Mouse (Mus musculus) forebrain, embryonic 10.5 days (tissue): ENCODE data around the gene Baz1b. TPM values are rescaled to one million over a fixed set of nuclear protein-coding genes. Genes with fewer than 3 reads are reported as not detected.
A peak's percentile ranks its signal among the peaks of the same experiment; 100 is the strongest.

ENCODE experiments used
- DNase-seq: peaks from one replicate; pipeline ENCODE4 v3.0.0-alpha.2; 2017; ENCODE audit warnings: low spot score; ENCODE audit errors: extremely low spot score
- H3K27ac ChIP-seq: fragments of 300-500 bp; sonication (generic); 2 replicates; pipeline ENCODE4 v1.5.1; 2016; ENCODE audit warnings: mild to moderate bottlenecking
- H3K27me3 ChIP-seq: fragments of 300-500 bp; sonication (generic); 2 replicates; pipeline ENCODE4 v1.6.1; 2016; ENCODE audit warnings: mild to moderate bottlenecking; ENCODE audit not compliant: poor library complexity, severe bottlenecking
- H3K36me3 ChIP-seq: fragments of 300-500 bp; sonication (generic); replicated peaks from 2 replicates; pipeline ENCODE4 v1.6.1; 2016; ENCODE audit warnings: mild to moderate bottlenecking, moderate library complexity
- H3K4me1 ChIP-seq: fragments of 300-500 bp; sonication (generic); 2 replicates; pipeline ENCODE4 v1.6.1; 2016
- H3K4me3 ChIP-seq: fragments of 300-500 bp; sonication (generic); 2 replicates; pipeline ENCODE4 v1.5.1; 2016; ENCODE audit warnings: mild to moderate bottlenecking, moderate library complexity
- H3K9me3 ChIP-seq: fragments of 300-500 bp; sonication (generic); 2 replicates; pipeline ENCODE4 v1.6.1; 2016; ENCODE audit warnings: mild to moderate bottlenecking, moderate library complexity
- WGBS: fragments of 180-500 bp; shearing (Covaris S2); methylation state at CpG from one replicate; pipeline ENCODE4 v1.1.7; 2016; 5-methylcytosine and 5-hydroxymethylcytosine counted together
- polyA plus RNA-seq: library from polyadenylated mRNA; unstranded; fragments of >200 nt; fragmentation: Nextera tagmentation; extraction: Ambion mirVana; gene quantifications from 2 replicates; pipeline ENCODE4 v1.2.1, GENCODE M21; 2016

Gene Baz1b
- polyA plus RNA-seq, 1 experiment from 2014 or later, result 59.1 TPM

DNA sequence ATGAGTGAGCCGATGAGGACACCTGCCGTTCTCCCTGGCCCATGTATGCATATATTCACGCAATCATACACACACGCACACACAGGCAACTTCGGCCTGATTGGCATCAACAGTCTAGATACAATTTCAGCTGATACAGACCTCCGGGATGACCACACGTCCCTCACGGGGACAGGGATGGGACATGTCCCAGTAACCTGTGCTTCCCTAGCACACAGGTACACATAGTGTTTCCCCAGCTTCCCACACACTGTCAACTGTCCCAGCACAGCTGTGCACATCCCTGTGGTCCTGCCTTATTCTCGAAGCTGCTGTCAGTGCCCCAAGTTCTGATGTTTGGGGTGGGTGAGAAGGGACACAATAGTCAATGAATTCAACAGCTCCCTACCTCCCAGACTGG lies 60.3 kb downstream of the Baz1b start:
- peaks cover 64% of the 10 kb centered on the region for H3K4me1 ChIP-seq
- WGBS, result 85% methylated on average over 9 of the region's 9 CpGs
- H3K27ac ChIP-seq, result no peak overlapping the region
- H3K27me3 ChIP-seq, result peaks cover 27% of the 10 kb centered on the region
- DNase-seq, result no peak
- peak overlapping the region; percentile 79; the same call in 1 of the 2 replicates for H3K4me3 ChIP-seq
- no peaks in the 10 kb centered on the region for H3K9me3 ChIP-seq
- peaks cover 60% of the 10 kb centered on the region for H3K36me3 ChIP-seq

DNA sequence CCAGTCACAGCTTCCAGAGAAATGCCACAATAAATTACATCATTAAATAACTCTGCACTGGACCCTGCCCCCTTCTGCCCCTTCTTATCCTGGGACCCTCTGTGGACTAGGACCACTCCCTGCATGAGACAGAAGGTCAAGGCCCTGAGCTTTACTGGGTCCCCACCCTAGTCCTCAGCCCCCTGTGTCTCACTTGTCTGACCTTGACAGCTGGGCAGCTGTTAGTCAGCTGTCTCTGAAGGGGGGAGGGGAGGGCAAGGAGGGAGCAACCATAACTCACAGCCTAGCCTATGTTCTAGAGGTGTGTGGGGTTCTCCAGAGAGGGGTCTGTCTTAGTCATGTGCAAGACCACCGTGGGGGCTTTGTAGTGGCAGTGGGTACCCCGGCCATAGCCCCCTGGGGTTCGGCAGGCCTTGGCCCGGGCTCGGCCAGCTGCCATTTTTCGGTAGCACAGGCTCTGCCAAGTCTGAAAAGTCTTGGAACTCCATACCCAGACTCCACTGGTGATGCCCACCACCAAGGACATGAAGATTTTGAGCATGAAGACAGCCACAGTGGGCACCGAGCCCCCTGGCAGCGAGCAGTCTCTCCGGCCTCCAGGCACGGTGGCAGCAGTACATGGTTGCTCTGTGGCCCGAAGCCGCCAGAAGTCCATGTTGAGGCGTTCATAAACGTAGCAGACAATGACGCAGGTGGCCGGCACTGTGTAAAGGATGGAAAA lies 62.1 kb downstream of the Baz1b start:
- Histone ChIP-seq H3K4me3 (peak overlapping the region; percentile 79), H3K27me3 (peaks cover 27% of the 10 kb centered on the region), H3K9me3 (no peaks in the 10 kb centered on the region), H3K4me1 (peaks cover 81% of the 10 kb centered on the region), H3K27ac (peak overlapping the region; percentile 54; the same call in 1 of the 2 replicates), H3K36me3 (peaks cover 43% of the 10 kb centered on the region)
- DNase-seq, result no peak
- 87% methylated on average over 16 of the region's 16 CpGs for WGBS

DNA sequence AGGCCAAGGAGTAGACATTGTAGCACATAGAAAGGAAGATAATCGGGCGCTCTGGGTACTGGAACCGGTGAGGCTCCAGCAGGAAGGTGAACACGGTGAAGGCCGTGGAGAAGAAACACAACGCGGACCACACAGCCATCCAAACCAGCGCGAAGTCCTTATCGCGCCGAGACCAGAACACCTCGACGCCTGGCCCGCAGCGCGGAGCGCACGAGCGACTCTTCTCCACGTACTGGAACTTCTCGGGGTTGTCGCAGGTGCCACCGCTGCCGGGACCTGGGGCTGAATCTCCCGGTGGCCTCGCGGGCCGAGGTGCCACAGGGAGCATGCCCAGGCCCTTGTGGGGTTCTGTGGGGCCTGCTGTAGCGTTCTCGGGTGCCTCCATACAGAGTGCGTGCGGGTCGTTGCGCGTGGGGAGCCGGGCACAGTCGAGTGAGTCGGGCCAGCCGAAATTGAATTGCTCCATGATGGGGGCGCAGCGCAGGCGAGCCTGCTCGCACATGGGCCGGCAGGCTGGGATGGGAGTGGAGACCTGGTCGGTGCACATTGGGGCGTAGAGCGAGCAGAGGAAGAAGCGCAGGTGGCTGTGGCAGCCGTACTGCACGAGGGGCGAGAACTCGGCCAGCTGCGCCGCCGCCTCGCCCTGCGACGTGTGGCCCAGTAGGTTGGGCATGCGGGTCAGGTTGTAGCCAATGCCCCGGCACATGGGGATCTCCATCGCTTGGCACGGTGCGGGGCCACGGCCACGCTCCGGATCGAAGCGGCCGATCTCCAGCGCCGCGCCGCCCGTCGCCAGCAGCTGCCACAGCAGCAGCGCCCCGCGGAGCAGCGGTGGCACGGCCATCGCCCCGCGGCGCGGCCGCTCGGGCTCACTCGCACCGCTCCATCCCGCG lies 63.4 kb downstream of the Baz1b start:
- Histone ChIP-seq H3K27me3 (peaks cover 27% of the 10 kb centered on the region), H3K4me3 (peak overlapping the region; percentile 79), H3K9me3 (no peaks in the 10 kb centered on the region), H3K4me1 (peaks cover 95% of the 10 kb centered on the region), H3K36me3 (peaks cover 30% of the 10 kb centered on the region), H3K27ac (peak overlapping the region; percentile 94)
- 1% methylated on average over 92 of the region's 92 CpGs for WGBS
- DNase-seq, result peak; percentile 42

DNA sequence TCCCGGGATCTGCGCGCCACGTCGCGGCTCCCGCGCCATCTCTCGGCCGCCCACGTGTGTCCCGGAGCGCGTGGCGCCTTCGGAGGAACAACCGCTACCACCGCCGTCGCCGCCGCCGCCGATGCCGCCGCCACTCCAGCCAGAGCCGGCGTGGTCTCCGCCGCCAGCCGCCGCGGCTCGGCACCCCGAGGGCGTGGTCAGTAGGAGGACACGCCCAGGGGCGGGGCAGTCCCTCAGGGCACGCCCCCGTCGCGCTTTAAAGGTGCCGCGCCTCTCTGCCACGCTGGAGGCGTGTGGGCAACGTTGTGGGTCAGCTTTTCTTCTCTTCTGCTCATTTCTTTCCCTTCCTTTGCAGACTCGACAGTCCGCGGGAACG lies 64.0 kb downstream of the Baz1b start, which contains the start of gene Fzd9:
Gene Fzd9, minus strand, starts transcription at position 152 of the 376 bp plus-strand sequence.
- H3K4me1 ChIP-seq, result peaks cover 94% of the 10 kb centered on the region
- peak; percentile 89 for DNase-seq
- peak within 1 kb of the TSS; percentile 79 for H3K4me3 ChIP-seq
- H3K9me3 ChIP-seq, result peaks cover 5% of the 10 kb centered on the region
- peaks cover 24% of the 10 kb centered on the region for H3K36me3 ChIP-seq
- WGBS, result under 1% methylated on average over 51 of the region's 51 CpGs
- peak within 1 kb of the TSS; percentile 94 for H3K27ac ChIP-seq
- H3K27me3 ChIP-seq, result peaks cover 27% of the 10 kb centered on the region

DNA sequence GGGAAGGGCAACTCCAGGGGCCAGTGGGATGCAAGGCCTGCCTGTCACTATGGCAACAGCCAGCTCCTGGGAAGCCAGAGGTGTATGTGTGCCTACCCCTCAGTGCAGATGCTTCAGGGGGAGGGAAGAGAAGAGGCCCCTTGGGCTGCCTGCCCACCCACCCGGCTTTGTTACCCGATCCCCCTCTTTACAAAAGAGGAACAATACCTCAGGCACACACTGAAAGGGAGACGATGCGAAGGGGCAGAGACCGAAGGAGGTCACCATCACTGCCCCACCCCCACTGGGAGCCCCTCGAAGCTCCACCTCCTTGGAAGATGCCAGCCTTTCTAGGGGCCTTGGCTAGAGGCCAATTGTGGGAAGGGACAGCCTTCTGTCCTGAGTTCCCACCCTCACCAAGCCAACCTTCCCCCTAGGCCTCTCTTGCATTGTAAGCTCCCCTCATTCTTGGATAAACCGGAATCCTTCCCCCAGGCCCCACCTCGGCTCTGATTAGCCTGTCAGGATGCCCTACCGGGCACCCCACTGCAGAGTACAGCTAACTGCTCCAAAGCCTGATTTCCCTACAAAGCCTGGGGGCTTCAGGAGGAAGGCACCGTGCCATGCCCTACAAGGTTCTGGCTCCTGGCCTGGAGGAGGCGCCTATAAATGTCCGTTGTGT lies 66.8 kb downstream of the Baz1b start:
- peak; percentile 91 for DNase-seq
- 4% methylated on average over 12 of the region's 12 CpGs for WGBS
- H3K27ac ChIP-seq, result peak overlapping the region; percentile 94
- H3K36me3 ChIP-seq, result peaks cover 17% of the 10 kb centered on the region
- H3K9me3 ChIP-seq, result peaks cover 18% of the 10 kb centered on the region
- peaks cover 21% of the 10 kb centered on the region for H3K27me3 ChIP-seq
- H3K4me1 ChIP-seq, result peaks cover 79% of the 10 kb centered on the region
- peak overlapping the region; percentile 36 for H3K4me3 ChIP-seq

DNA sequence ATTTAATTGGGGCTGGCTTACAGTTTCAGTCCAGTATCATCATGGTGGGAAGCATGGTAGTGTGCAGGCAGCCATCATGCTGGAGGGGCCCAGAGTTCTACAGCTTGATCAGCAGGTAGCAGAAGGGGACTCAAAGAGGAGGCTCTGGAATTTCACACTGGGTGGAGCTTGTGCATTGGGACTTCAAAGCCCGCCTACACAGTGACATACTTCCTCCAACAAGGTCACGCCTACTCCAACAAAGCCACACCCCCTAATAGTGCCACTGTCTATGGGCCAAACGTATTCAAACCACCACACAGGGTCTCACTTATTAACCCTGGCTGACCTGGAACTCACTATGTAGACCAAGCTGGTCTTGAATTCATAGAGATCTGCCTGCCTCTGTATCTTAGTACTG lies 69.1 kb downstream of the Baz1b start:
- H3K27ac ChIP-seq, result no peak overlapping the region
- no peak overlapping the region for H3K4me3 ChIP-seq
- H3K9me3 ChIP-seq, result peaks cover 18% of the 10 kb centered on the region
- H3K27me3 ChIP-seq, result no peaks in the 10 kb centered on the region
- 92% methylated on average over 3 of the region's 3 CpGs for WGBS
- no peak for DNase-seq
- H3K4me1 ChIP-seq, result peaks cover 71% of the 10 kb centered on the region
- H3K36me3 ChIP-seq, result peaks cover 11% of the 10 kb centered on the region; the same call in 1 of the 2 replicates

DNA sequence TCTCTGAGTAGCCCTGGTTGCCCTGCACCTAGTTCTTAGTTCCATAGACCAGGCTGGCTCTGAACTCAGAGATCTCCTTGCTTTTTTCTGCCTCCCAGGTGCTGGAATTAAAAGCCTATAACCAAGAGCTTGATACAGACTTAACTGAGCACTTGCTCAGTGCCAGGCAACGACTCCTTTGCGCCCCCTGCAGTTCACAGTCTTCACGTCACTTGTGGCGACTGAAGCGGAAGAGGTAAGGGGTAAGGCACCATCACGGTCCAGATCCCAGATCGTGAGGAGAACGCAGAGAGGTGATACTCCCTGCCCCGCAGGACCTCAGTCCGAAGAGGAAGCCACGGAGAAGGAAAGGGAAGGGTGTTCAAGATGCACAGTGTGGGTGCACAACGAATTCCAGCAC lies 70.5 kb downstream of the Baz1b start:
- DNase-seq, result no peak
- Histone ChIP-seq H3K9me3 (peaks cover 18% of the 10 kb centered on the region), H3K4me1 (peaks cover 57% of the 10 kb centered on the region), H3K36me3 (peaks cover 11% of the 10 kb centered on the region; the same call in 1 of the 2 replicates), H3K27me3 (no peaks in the 10 kb centered on the region), H3K4me3 (no peak overlapping the region), H3K27ac (peak overlapping the region; percentile 94)
- 79% methylated on average over 12 of the region's 12 CpGs for WGBS

DNA sequence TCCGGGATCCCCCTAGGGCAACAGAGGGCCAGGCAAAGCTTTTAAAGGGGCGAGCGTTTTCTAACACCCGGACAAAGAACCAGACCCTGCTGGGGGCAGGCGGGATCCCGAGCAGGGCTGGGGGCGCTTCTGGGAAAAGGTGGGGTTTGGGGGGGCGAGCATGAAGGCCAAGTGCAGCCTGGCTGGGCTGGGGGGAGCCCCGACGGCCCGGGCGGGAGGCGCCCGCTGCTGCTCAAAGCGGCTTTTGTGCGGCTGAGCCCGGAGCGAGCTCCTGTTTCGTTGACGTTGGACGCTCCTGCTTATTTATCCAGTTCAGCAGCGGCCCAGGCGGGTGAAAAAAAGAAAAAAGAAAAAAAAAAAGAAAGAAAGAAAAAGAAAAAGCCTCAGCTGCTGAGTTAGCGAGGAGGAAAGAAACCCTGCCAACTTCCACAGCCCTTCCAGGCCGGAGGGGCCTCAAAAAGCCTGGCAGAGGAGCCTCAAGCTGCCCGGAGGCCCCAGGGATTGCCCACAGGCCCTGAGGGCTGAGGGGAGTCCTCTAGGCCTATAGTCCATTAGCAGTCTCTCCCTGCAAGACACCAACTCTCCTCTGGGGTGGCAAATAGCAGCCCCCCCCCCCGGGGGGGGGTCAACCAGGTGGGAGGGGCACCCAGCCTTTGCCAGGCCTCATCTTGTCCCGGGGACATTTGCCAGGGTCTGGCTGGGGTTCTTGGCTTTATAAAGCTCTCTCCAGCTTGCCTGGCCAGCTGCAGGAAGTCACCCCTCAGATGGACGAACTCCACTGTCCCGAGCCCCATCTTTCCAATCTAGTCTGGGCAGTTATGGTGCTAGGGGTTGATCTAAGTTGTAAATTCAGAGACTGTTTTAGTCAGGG lies 71.5 kb downstream of the Baz1b start:
- 16% methylated on average over 30 of the region's 30 CpGs for WGBS
- peak; percentile 50 for DNase-seq
- peaks cover 18% of the 10 kb centered on the region for H3K9me3 ChIP-seq

DNA sequence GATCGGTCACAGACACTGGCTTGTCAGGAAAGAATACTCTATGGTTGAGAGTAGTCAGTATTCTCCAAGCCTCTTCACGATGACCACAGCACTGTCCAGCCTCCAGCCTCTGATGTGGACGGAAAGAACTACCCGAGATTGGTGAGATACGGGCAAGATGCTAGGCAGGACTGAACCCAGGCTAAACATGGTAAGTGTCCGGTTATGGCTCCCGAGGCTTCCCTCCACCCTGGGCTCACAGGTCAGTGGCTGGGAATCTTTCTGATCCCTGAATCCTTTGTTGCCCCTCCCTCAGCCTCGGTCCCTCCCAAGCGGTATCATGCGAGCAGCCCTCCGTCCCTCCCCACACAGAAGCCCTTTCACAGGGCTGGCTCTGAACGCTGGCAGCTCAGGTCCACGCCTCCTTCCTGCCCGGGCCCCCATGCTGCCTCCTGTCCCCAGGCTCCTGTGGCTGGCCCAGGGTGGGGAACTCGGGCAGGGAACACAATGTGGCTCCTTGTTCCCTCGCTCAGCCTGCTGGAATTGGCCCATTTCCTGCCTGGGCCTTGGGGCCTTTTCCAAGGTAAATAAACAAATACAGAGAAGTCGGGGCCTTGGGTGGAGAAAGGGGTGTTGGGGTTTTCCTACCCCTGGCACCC lies 76.9 kb downstream of the Baz1b start:
- Histone ChIP-seq H3K4me1 (peaks cover 36% of the 10 kb centered on the region), H3K9me3 (no peaks in the 10 kb centered on the region), H3K36me3 (no peaks in the 10 kb centered on the region), H3K27me3 (no peaks in the 10 kb centered on the region), H3K27ac (peak overlapping the region; percentile 83), H3K4me3 (peak overlapping the region; percentile 31)
- DNase-seq, result no peak
- 16% methylated on average over 17 of the region's 17 CpGs for WGBS

More for the DNA sequence above, 71.5 kb downstream of the Baz1b start:
- peak overlapping the region; percentile 36 for H3K4me3 ChIP-seq
- no peaks in the 10 kb centered on the region for H3K27me3 ChIP-seq
- peaks cover 11% of the 10 kb centered on the region; the same call in 1 of the 2 replicates for H3K36me3 ChIP-seq
- peaks cover 51% of the 10 kb centered on the region for H3K4me1 ChIP-seq
- peak overlapping the region; percentile 94 for H3K27ac ChIP-seq

DNA sequence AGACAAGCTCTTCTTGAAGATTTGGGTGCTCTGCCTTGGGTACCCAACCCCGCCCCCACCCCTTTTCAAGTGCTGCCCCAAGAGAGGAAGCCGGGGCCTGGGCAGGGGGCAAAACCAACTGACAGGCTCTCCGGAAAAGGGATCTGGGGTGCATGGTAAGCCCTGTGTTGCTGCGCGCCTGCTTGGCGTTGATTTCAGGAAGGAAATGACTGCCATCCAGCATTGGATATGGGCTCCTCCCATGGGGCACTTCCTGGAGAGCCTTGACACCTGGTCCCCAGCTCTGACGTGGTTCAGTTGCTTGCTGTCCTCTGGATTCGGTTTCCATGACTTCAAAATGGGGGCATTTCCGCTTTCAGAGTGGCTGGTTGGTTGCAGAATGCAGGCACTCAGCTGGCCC lies 77.5 kb downstream of the Baz1b start:
- DNase-seq, result no peak
- 51% methylated on average over 9 of the region's 9 CpGs for WGBS
- H3K27me3 ChIP-seq, result no peaks in the 10 kb centered on the region
- H3K4me3 ChIP-seq, result no peak overlapping the region; the same call in 1 of the 2 replicates
- no peaks in the 10 kb centered on the region for H3K9me3 ChIP-seq
- H3K27ac ChIP-seq, result peak overlapping the region; percentile 83
- no peaks in the 10 kb centered on the region for H3K36me3 ChIP-seq
- H3K4me1 ChIP-seq, result peaks cover 35% of the 10 kb centered on the region

DNA sequence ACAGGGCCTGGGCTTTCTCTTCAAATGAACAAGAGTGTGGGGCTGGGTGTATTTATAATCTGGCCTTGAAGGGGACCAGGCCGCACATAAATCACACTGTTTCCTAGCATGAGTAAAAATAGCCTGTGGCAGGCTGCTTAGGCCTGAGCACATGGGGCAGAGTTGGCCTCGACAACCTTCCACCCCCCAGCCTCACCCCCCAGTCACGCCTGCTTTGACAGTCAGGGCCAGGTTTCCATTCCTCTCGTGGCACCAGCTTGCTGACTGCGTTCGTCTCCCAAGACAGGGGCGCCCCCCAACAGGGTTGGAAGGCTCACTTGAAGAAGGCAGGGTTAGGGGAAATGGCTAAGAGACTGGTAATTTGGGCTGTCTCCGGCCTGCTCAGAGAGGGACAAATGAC lies 82.4 kb downstream of the Baz1b start:
- Histone ChIP-seq H3K4me1 (peaks cover 39% of the 10 kb centered on the region), H3K4me3 (no peak overlapping the region), H3K27me3 (peaks cover 7% of the 10 kb centered on the region; the same call in 1 of the 2 replicates), H3K9me3 (no peaks in the 10 kb centered on the region), H3K36me3 (no peaks in the 10 kb centered on the region), H3K27ac (0 out of 2 replicates have a peak overlapping the region, but pooled peaks have one; percentile 22)
- DNase-seq, result no peak
- WGBS, result 91% methylated on average over 8 of the region's 8 CpGs
